Mouse (Mus musculus) ES-E14 (cell line): ENCODE measurements around the gene Hspe1. TPM values are rescaled to one million over a fixed set of nuclear protein-coding genes. Genes with fewer than 3 reads are reported as not detected.
"Not testable (repeated sequence)": the region's sequence is repeated elsewhere in the genome, so short reads cannot be mapped to it uniquely, and the experiment has no call there.

Experiments
- DNase-seq: peaks from one replicate; pipeline ENCODE4 v3.0.0-alpha.2; 2013; ENCODE audit warnings: low read depth, low spot score
- H3K27ac ChIP-seq: 2 replicates; pipeline ENCODE4 v1.5.1; 2012; ENCODE audit warnings: low read depth, mild to moderate bottlenecking, low read length, moderate library complexity, mixed read lengths; ENCODE audit not compliant: poor library complexity, insufficient read depth, severe bottlenecking
- H3K36me3 ChIP-seq: 2 replicates; pipeline ENCODE4 v1.6.1; 2012; ENCODE audit warnings: mild to moderate bottlenecking, low read length, moderate library complexity, mixed read lengths; ENCODE audit not compliant: control insufficient read depth, poor library complexity, insufficient read depth, severe bottlenecking
- H3K4me1 ChIP-seq, 2 experiments: fragments of 150-350 bp in 1 of 2; sonication (generic) in 1 of 2; 2 replicates each; pipeline ENCODE4 v1.6.1; 2012; ENCODE audit warnings: low read length in 2 of 2, mild to moderate bottlenecking in 1 of 2, mixed read lengths in 1 of 2; ENCODE audit not compliant: control insufficient read depth in 2 of 2, insufficient read depth in 2 of 2, poor library complexity in 1 of 2
- H3K4me3 ChIP-seq, 2 experiments: fragments of 150-350 bp in 1 of 2; sonication (generic) in 1 of 2; 2 replicates each; pipeline ENCODE4 v1.5.1; 2012; ENCODE audit warnings: low read length in 2 of 2, low read depth in 1 of 2, mild to moderate bottlenecking in 1 of 2, mixed read lengths in 1 of 2; ENCODE audit not compliant: insufficient read depth in 1 of 2, poor library complexity in 1 of 2, severe bottlenecking in 1 of 2
- H3K9ac ChIP-seq: 2 replicates; pipeline ENCODE4 v1.6.1; 2012; ENCODE audit warnings: low read depth, mild to moderate bottlenecking, low read length, mixed read lengths; ENCODE audit not compliant: poor library complexity, insufficient read depth, severe bottlenecking
- H3K9me3 ChIP-seq: fragments of 150-350 bp; sonication (generic); 2 replicates; pipeline ENCODE4 v1.6.1; 2012; ENCODE audit warnings: low read depth, mild to moderate bottlenecking, low read length; ENCODE audit not compliant: control insufficient read depth, insufficient read depth
- CHD2 ChIP-seq: IDR thresholded peaks from 2 replicates; pipeline ENCODE4 v1.6.1; 2014; ENCODE audit warnings: mild to moderate bottlenecking, low read depth, low read length, inconsistent platforms
- HCFC1 ChIP-seq: IDR thresholded peaks from 2 replicates; pipeline ENCODE4 v1.6.1; 2012; ENCODE audit warnings: low read length, inconsistent platforms, borderline replicate concordance; ENCODE audit not compliant: insufficient read depth
- MAFK ChIP-seq: IDR thresholded peaks from 2 replicates; pipeline ENCODE4 v1.6.1; 2014; ENCODE audit warnings: mild to moderate bottlenecking, low read depth, low read length, inconsistent platforms; ENCODE audit not compliant: insufficient read depth
- ZC3H11A ChIP-seq: IDR thresholded peaks from 2 replicates; pipeline ENCODE4 v1.6.1; 2012; ENCODE audit warnings: low read depth, mild to moderate bottlenecking, inconsistent platforms, low read length, borderline replicate concordance
- ZNF384 ChIP-seq: IDR thresholded peaks from 2 replicates; pipeline ENCODE4 v1.6.1; 2012; ENCODE audit warnings: low read depth, low read length, inconsistent platforms
- in situ Hi-C, 2 experiments: fragments of 600-800 bp; cut with MboI; formaldehyde crosslinking; loops; one replicate each; pipeline ENCODE4 v1.15.1; 2025; ENCODE audit warnings: low sequenced_read_pairs in 2 of 2, inconsistent platforms in 1 of 2; ENCODE audit not compliant: unreplicated experiment in 2 of 2
- total RNA-seq: library from RNA; depleted of rRNA; stranded (reverse); fragments of 300-350 nt; gene quantifications from 2 replicates; pipeline ENCODE4 v1.2.3, GENCODE M21; 2012

Hspe1 gene
- total RNA-seq, 1 experiment = 697 TPM

GRCm38 (mm10) chr1:55061772-55062171 lies 26.2 kb upstream of the Hspe1 start:
- H3K27ac ChIP-seq = no peak overlapping the region
- H3K4me3 ChIP-seq = no peak overlapping the region
- in situ Hi-C loops = no loop called here
- no peak for DNase-seq
- H3K9me3 ChIP-seq = no peaks in the 10 kb centered on the region
- H3K36me3 ChIP-seq = peaks cover 3% of the 10 kb centered on the region; the same call in 1 of the 2 replicates
- no peak for TF ChIP-seq CHD2
- no peak for TF ChIP-seq ZC3H11A
- no peak for TF ChIP-seq HCFC1
- no peak for TF ChIP-seq MAFK
- no peak for TF ChIP-seq ZNF384
- peaks cover 0 to 6% of the 10 kb centered on the region in 2 experiments; a peak in 2 of 4 replicates for H3K4me1 ChIP-seq
- H3K9ac ChIP-seq = no peak overlapping the region

DNA sequence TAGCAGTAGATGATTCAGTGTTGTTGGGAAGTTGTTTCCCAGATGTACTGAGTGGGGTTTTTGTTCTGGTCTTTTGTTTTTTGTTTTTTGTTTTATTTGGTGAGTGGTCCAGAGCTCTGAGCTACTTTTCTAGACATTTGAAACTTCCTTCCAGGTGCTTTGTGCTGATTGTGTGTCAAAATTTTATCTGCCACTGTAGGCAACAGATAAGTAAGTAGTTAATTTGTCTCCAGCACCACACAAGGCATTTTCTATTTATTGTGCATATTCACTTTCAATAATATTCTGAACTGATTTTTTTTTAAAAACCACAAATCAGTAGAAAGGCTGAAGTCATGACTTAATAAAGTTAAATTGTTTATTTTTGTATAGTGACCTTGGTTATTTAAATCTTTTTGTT lies 15.6 kb upstream of the Hspe1 start:
- H3K36me3 ChIP-seq, H3K27ac ChIP-seq, DNase-seq, in situ Hi-C loops, H3K9me3 ChIP-seq, H3K9ac ChIP-seq, H3K4me1 ChIP-seq, H3K4me3 ChIP-seq: not testable (repeated sequence)

- in situ Hi-C loops = no loop called here
- no peak overlapping the region for H3K4me3 ChIP-seq
- TF ChIP-seq MAFK = no peak
- no peak for TF ChIP-seq ZC3H11A
- no peak for TF ChIP-seq CHD2
- no peak for TF ChIP-seq HCFC1
- no peak for TF ChIP-seq ZNF384
- no peak overlapping the region for H3K27ac ChIP-seq
- no peak for DNase-seq
- H3K9ac ChIP-seq = no peak overlapping the region
- H3K36me3 ChIP-seq = peaks cover 10% of the 10 kb centered on the region
- peaks cover 0 to 2% of the 10 kb centered on the region in 2 experiments; a peak in 1 of 4 replicates for H3K4me1 ChIP-seq
- H3K9me3 ChIP-seq = no peaks in the 10 kb centered on the region
Measured at GRCm38 (mm10) chr1:55074757-55075156, 13.2 kb upstream of the Hspe1 start.

DNA sequence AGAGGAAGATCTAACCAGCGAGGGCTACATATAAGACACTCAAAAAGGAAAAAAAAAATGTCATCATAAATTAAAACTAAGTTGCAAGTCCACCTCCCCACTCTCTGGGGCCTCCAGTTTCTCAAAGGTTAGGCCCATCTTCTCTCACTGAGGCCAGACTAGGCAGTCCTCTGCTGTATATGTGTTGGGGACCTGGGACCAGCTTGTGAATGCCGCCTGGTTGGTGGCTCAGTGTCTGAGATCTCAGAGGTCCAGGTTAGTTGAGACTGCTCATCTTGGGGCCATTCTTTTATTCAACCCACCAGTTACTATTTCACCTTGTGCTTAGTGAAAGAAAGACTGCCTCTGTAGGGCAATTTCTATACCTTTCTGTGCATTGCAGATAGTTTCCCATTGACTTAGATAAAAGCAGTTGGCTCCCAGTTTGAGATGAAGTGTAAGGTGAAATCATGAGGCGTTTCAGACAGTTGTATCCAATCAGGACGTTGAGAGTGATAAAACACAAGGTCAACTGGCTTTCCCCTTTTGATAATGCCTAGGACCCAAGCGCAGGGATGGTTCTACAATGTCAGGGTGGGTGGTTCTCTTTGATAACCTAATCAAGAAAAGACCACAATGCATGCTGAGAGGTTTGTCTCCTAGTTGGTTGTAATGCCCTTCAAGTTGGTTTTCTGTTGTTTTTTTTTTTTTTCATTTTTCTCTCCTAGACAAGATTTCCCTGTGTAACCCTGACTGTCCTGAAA lies 12.1 kb upstream of the Hspe1 start:
- no peak overlapping the region for H3K27ac ChIP-seq
- peaks cover 12% of the 10 kb centered on the region for H3K36me3 ChIP-seq
- no peak for TF ChIP-seq ZC3H11A
- TF ChIP-seq ZNF384 = no peak
- TF ChIP-seq CHD2 = no peak
- no peak for TF ChIP-seq HCFC1
- no peak for TF ChIP-seq MAFK
- no peaks in the 10 kb centered on the region for H3K9me3 ChIP-seq
- DNase-seq = no peak
- in situ Hi-C loops = no loop called here
- no peak overlapping the region for H3K9ac ChIP-seq
- H3K4me3 ChIP-seq = no peak overlapping the region
- peaks cover 0 to 2% of the 10 kb centered on the region in 2 experiments; a peak in 1 of 4 replicates for H3K4me1 ChIP-seq

GRCm38 (mm10) chr1:55076395-55076743 lies 11.6 kb upstream of the Hspe1 start:
- Histone ChIP-seq H3K27ac (no peak overlapping the region), H3K9me3 (no peaks in the 10 kb centered on the region), H3K4me3 (no peak overlapping the region), H3K9ac (no peak overlapping the region), H3K4me1 (peaks cover 0 to 2% of the 10 kb centered on the region in 2 experiments; a peak in 1 of 4 replicates), H3K36me3 (peaks cover 14% of the 10 kb centered on the region)
- no peak for TF ChIP-seq CHD2
- no peak for TF ChIP-seq ZNF384
- no peak for TF ChIP-seq ZC3H11A
- no peak for TF ChIP-seq HCFC1
- TF ChIP-seq MAFK = no peak
- DNase-seq = no peak
- in situ Hi-C loops = no loop called here
